Mouse (Mus musculus) Patski (cell line): ENCODE data around the gene Trp53rkb. TPM values are rescaled to one million over a fixed set of nuclear protein-coding genes. Genes with fewer than 3 reads are reported as not detected.

Experiments
- ATAC-seq: fragments of 100-300 bp; one replicate; pipeline ENCODE4 v1.8.0; 2021
- CTCF ChIA-PET: fragments of 350-600 bp; sonication (Branson Sonifier 250); formaldehyde crosslinking; loops from one replicate; lab custom pipeline; 2022; ENCODE audit warnings: inconsistent platforms; lab: Charles Lee
- POLR2A ChIA-PET: fragments of 350-600 bp; sonication (Branson Sonifier 250); formaldehyde crosslinking; loops from one replicate; lab custom pipeline; 2022; ENCODE audit warnings: antibody characterized with exemption, inconsistent platforms; lab: Charles Lee
- DNase-seq: peaks from one replicate; pipeline ENCODE4 v3.0.0-alpha.2; 2011; ENCODE audit warnings: low read depth, low spot score
- H3K27me3 ChIP-seq: fragments of 371-371 bp; one replicate; pipeline ENCODE4 v1.5.1; 2021
- CTCF ChIP-seq: fragments of 100-300 bp; IDR thresholded peaks from one replicate; pipeline ENCODE4 v1.5.1; 2021
- in situ Hi-C: fragments of 300-500 bp; cut with MboI; formaldehyde crosslinking; loops from 3 replicates; pipeline ENCODE4 v1.11.1; 2018; ENCODE audit warnings: low pct_unique_long_range_greater_than_20kb, mixed read lengths
- polyA plus RNA-seq: library from polyadenylated mRNA; unstranded; gene quantifications from one replicate; pipeline ENCODE4 v1.2.3, GENCODE M21; 2021

The Trp53rkb gene
- polyA plus RNA-seq, 1 experiment from 2014 or later: 5.2 TPM

- TF ChIP-seq CTCF: no peak
- in situ Hi-C loops: no loop called here
- H3K27me3 ChIP-seq: no peaks in the 10 kb centered on the region
- no peak for ATAC-seq
- ChIA-PET CTCF (no interaction called here), POLR2A (no interaction called here)
- DNase-seq: no peak
Measured at GRCm38 (mm10) chr2:166799615-166800472, 7.5 kb downstream of the Trp53rkb start.

GRCm38 (mm10) chr2:166800473-166800857, 8.1 kb downstream of the Trp53rkb start:
- TF ChIP-seq CTCF: no peak
- H3K27me3 ChIP-seq: no peaks in the 10 kb centered on the region
- DNase-seq (no peak), ATAC-seq (no peak)
- CTCF ChIA-PET: no interaction called here
- POLR2A ChIA-PET: no interaction called here
- in situ Hi-C loops: no loop called here

- POLR2A ChIA-PET: no interaction called here
Measured at GRCm38 (mm10) chr2:166801436-166801835, 9.1 kb downstream of the Trp53rkb start.

GRCm38 (mm10) chr2:166803298-166803697, 11.0 kb downstream of the Trp53rkb start:
- CTCF ChIA-PET: no interaction called here
- POLR2A ChIA-PET: no interaction called here
- H3K27me3 ChIP-seq: no peaks in the 10 kb centered on the region
- ATAC-seq (no peak), DNase-seq (no peak)
- no peak for TF ChIP-seq CTCF
- in situ Hi-C loops: no loop called here

More at GRCm38 (mm10) chr2:166801436-166801835, 9.1 kb downstream of the Trp53rkb start:
- H3K27me3 ChIP-seq: no peaks in the 10 kb centered on the region
- TF ChIP-seq CTCF: no peak
- DNase-seq (no peak), ATAC-seq (no peak)
- CTCF ChIA-PET: no interaction called here
- in situ Hi-C loops: no loop called here

GRCm38 (mm10) chr2:166805250-166806172, 13.2 kb downstream of the Trp53rkb start, which contains the start of gene Arfgef2:
TSS of gene Arfgef2 (plus strand) at chr2:166805588.
- H3K27me3 ChIP-seq: no peaks in the 10 kb centered on the region
- ChIA-PET CTCF (no interaction called here), POLR2A (no interaction called here)
- in situ Hi-C loops: no loop called here
- DNase-seq (no peak), ATAC-seq (peak; percentile 80)
- no peak for TF ChIP-seq CTCF

GRCm38 (mm10) chr2:166806173-166806705, 13.9 kb downstream of the Trp53rkb start:
- DNase-seq (no peak), ATAC-seq (no peak)
- ChIA-PET CTCF (interaction anchor here (2.0 kb wide), 1 partner anchor 12 kb away, joined by 4 read pairs; no protein-coding TSS in a partner anchor), POLR2A (interaction anchor here (0.6 kb wide), 1 partner anchor 19 kb away, joined by 3 read pairs; no protein-coding TSS in a partner anchor)
- TF ChIP-seq CTCF: no peak
- in situ Hi-C loops: no loop called here
- H3K27me3 ChIP-seq: no peaks in the 10 kb centered on the region

- no peak for TF ChIP-seq CTCF
- DNase-seq: no peak
- in situ Hi-C loops: no loop called here
- H3K27me3 ChIP-seq: no peaks in the 10 kb centered on the region
- no peak for ATAC-seq
- ChIA-PET CTCF (interaction anchor here (1.3 to 2.0 kb wide), 2 partner anchors 11 to 23 kb away, joined by 3 to 4 read pairs; no protein-coding TSS in a partner anchor), POLR2A (interaction anchor here (0.6 kb wide), 1 partner anchor 19 kb away, joined by 3 read pairs; no protein-coding TSS in a partner anchor)
Measured at GRCm38 (mm10) chr2:166806813-166807212, 14.5 kb downstream of the Trp53rkb start.

GRCm38 (mm10) chr2:166809499-166809898, 17.2 kb downstream of the Trp53rkb start:
- no peak for TF ChIP-seq CTCF
- CTCF ChIA-PET: interaction anchor here (1.2 kb wide), 1 partner anchor 96 kb away, joined by 3 read pairs; no protein-coding TSS in a partner anchor
- H3K27me3 ChIP-seq: no peaks in the 10 kb centered on the region
- in situ Hi-C loops: no loop called here
- ATAC-seq (no peak), DNase-seq (no peak)
- POLR2A ChIA-PET: no interaction called here

- no peak for DNase-seq
- in situ Hi-C loops: no loop called here
- no peak for TF ChIP-seq CTCF
- ChIA-PET CTCF (no interaction called here), POLR2A (interaction anchor here (0.8 to 1.1 kb wide), 3 partner anchors 8 to 17 kb away, joined by 3 to 5 read pairs (median 3); no protein-coding TSS in a partner anchor)
- ATAC-seq: no peak
- no peaks in the 10 kb centered on the region for H3K27me3 ChIP-seq
Measured at GRCm38 (mm10) chr2:166810821-166811220, 18.5 kb downstream of the Trp53rkb start.
